Mouse (Mus musculus): ENCODE measurements around the gene Enpp7. TPM values are rescaled to one million over a fixed set of nuclear protein-coding genes. Genes with fewer than 3 reads are reported as not detected.

Gene Enpp7
- polyA plus RNA-seq, 1 experiment, result 0.10 TPM

GRCm38 (mm10) chr11:118995448-118995847 lies 7.5 kb downstream of the Enpp7 start:
- no peak for DNase-seq (ENCODE audit: extremely low spot score in 1 of 2, low spot score in 1 of 2)

DNA sequence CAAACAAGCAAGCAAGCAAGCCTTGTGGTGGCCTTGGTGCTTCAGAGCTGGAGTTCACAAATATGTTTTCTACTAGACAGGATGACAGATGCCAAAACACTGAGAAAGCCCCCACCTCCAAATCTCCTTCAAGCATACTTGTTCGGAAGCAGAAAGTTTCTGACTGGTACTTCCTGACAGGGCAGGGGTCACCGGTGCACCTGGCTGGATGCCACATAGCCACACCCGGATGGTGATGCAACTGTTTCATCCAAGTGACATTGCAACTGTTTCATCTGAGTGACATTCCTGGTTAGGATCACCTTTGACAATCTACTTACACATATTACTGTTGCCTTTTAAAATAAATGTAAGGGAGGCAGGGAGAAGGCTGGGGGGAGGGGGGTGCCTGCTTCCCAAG lies 9.2 kb downstream of the Enpp7 start:
- no peak for DNase-seq (ENCODE audit: extremely low spot score in 1 of 2, low spot score in 1 of 2)

DNA sequence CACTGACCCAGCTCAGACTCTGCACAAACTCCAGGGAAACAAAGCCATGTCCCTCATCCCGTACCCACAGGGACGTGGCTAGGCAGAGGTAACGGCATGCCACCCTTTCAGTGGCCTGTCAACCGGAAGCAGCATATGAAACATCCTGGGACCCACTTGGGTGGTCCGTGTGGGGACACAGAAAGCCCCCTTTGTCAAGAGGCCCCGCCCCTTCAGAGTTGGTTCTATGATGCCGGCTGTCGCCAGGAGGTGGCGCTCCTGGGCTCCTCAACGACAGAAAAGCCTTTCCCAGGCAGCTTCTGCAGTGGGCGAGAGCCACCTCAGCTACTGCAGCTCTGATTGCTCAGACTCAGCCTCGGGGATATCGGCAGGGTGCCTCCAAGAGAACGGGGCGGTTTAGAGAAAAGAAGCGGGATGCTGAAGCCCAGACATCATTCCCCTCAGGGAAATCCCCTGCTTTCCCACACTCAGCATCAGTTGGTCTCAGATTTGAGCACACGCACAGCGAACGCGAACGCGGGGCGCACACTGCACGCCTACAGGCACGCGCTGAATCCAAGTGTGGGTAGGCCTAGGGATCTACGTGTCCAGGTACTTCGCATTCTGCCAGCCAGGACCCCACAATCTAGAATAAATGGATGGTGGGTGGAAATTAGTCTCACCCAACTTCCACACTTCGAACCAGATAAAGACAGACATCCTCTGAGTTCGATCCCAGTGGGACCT lies 10.7 kb downstream of the Enpp7 start:
- DNase-seq (ENCODE audit: extremely low spot score in 1 of 2, low spot score in 1 of 2), result peak; percentile 65 to 93

GRCm38 (mm10) chr11:118999361-118999804 lies 11.4 kb downstream of the Enpp7 start:
- peak in 1 of 2 experiments; percentile 34 for DNase-seq (ENCODE audit: extremely low spot score in 1 of 2, low spot score in 1 of 2)

DNA sequence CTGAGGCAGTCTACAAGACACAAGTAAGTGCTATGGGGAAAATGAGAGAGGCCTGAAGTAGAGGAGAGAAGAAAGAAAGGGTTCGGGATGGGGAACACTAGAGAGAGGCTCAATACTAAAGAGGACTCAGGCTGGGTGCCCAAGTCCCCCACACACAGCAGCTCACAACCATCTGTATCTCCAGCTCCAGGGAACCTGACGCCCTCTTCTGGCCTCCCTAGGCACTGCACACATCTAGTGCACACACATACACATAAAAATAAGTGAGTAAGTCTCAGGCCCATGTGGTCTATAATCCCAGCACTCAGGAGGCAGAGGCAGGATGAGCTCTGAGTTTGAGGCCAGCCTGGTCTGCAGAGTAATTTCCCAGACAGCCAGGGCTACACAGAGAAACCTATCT lies 12.9 kb downstream of the Enpp7 start:
- no peak for DNase-seq (ENCODE audit: extremely low spot score in 1 of 2, low spot score in 1 of 2)

DNA sequence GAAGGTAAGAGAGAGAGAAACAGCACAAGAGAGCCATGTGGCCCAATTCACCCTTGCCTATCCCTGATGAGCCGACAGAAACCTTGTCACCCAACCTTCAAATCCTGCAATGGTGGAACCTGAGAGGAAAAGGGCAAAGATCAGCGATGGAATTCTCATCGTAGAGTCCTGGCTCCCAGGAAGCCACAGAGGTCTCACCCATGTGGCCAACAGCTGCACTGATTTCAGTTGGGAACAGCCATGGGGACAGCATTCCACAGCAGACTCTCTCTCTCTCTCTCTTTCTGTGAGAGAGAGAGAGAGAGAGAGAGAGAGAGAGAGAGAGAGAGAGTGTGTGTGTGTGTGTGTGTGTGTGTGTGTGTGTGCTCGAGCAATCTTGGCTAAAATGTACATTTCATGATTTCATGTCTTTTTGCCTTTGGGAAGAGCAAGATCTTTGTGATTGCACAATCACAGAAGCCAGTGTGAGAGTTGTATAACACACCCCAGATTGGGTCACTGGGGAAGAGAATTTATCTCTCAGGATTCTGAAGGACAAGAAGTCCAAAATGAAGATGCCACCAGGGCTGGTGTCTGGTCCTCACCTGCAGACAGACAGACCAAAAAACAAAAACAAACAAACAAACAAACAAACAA lies 13.6 kb downstream of the Enpp7 start:
- DNase-seq (ENCODE audit: extremely low spot score in 1 of 2, low spot score in 1 of 2), result no peak

DNA sequence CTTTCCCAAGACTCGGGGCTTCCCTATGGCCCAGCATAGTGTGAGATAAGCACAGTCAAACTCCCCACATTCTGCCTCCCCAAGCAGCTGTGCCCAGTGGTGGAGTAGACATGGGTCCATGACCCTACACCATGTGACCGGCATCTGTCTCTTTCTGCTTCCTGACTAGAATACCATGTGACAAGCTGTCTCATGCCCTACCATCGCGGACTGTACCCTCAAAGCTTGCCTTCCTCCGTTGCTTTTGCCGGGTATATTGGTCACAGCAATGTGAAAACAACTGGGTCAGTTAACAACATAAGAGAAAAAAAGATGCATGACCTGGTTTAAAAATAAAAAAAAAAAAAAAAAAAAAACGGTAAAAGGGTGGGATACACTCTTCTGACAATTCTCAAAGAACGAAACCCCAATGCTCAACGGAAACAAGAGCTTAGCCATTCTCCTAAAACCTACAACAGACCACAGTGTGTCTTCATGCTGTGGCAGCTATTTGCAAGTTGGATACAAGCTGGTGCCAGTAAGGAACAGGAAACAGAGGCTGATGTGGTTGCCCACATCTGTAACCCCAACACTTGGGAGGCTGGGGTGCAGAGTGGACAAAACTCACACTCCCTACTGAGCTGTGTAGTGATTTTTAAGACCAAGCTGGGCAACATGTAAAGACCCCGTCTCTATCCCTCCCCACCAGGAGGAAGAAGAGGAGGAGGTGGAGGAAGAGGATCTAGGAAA lies 17.7 kb downstream of the Enpp7 start:
- no peak for DNase-seq (ENCODE audit: extremely low spot score in 1 of 2, low spot score in 1 of 2)

GRCm38 (mm10) chr11:119006462-119006861 lies 18.5 kb downstream of the Enpp7 start:
- no peak for DNase-seq (ENCODE audit: extremely low spot score in 1 of 2, low spot score in 1 of 2)

- no peak for DNase-seq (ENCODE audit: extremely low spot score in 1 of 2, low spot score in 1 of 2)
These were observed 19.8 kb downstream of the Enpp7 start for GRCm38 (mm10) chr11:119007461-119008456.

- DNase-seq (ENCODE audit: extremely low spot score in 1 of 2, low spot score in 1 of 2), result no peak
These were observed 26.5 kb downstream of the Enpp7 start for GRCm38 (mm10) chr11:119014455-119014854.

GRCm38 (mm10) chr11:119017506-119017905 lies 29.5 kb downstream of the Enpp7 start:
- DNase-seq (ENCODE audit: extremely low spot score in 1 of 2, low spot score in 1 of 2), result no peak

DNA sequence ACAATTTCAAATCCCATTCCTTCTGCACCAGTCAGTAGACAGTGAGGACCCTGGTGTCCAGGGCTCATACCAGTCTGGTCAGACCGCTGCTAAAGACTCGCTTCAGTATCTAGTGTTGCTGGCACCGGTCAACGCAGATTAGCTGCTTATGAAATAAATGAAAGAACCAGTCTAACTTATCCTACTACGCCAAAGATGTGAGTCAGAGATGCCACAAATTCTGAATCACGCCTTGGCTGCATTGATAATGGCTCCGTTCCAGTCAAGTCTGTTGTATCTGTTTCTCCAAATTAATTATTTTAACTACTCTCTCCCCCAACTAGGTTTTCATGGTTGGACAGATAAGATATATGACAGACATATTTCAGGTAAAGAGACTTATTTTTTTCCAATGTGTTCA lies 33.2 kb downstream of the Enpp7 start:
- no peak for DNase-seq (ENCODE audit: extremely low spot score in 1 of 2, low spot score in 1 of 2)

DNA sequence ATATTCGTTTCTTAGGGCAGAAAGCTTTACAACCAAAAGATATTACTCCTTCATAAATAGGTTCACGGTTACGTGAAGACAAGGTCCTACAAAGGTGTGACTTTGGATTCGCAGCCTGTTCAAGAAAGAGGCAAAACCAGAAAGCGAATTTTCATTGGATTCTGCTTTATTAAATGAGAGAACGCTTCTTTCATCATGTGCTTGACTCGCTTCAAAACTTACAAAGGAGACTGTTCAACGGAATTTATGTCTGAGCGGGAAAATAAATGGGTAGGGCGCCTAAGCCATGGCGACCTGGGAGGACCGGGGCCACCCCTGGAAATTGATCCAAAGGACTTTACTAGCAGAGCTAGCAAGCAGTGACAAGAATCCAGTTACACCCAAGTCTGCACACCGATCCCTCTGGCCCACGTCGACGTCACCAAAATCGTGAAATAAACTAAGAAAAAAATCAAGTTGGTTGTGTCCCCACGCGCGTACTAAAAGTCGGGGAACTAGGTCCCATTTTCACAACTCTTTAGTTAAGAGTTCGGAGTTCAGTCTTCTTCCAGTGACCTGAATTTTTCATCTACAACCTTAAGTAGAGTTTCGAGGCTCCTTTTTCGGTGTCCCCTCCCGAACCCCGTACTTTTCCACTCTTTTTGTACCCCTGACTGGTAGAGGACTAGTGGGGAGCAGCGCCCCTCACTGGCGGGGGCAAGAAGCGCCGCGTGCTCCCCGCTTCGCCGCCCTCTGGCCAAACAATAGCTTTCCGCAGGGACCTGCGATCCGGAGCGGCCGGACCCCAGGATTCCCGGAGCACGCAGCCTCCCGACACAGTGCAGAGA lies 34.3 kb downstream of the Enpp7 start:
- no peak for DNase-seq (ENCODE audit: extremely low spot score in 1 of 2, low spot score in 1 of 2)

DNA sequence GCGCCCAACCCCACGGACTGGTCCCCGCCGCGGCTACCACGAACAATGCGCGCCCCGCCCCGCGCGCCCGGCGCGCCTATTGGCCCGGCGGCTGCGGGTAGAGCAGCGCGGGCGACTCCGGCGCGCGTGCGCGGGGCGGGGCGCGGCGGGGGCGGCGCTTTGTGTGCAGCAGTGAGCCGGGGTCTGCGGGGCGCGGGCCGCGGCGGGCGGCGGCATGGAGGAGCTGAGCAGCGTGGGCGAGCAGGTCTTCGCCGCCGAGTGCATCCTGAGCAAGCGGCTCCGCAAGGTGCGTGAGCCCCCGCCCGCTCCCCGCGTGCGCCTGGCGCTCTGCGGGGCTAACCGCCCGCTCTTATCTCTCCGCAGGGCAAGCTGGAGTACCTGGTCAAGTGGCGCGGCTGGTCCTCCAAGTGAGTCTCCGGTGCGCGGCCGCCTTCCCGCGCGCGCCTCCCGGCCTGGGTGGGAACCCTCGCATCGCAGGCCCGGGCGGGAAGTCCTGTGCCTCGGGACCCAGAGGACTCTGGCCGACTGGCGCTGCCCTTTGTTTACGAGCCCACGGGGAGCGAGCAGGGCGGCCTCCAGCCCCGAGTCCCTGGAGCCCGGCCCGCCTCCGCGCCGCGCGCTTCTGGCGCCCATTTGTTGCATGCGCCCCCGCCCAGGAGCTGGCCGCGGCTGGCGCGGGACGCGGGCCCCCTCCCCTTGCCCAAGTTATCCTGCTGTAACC lies 35.1 kb downstream of the Enpp7 start, which contains the start of gene Cbx2:
Gene Cbx2, plus strand, starts transcription at position 68 of the 721 bp plus-strand sequence.
- DNase-seq (ENCODE audit: extremely low spot score in 1 of 2, low spot score in 1 of 2), result peak in 1 of 2 experiments; percentile 82

DNA sequence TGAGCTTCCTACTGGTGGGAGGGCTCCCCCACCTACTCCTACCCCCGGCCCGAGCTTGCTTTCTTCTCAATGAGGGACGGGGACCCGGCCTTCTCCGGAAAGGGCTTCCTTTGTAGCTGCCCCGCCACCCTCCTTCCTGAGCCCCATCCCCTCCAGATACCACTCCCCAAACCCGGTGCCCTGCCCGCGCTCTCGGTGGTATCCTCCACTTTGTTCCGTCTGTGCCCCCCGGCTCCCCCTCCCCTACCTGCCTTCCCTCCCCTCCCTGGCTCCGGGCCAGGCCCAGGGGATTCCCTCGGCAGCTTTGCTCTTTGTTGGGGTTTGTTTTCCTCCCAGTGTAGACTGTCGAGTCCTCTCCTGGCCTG lies 35.6 kb downstream of the Enpp7 start:
- DNase-seq (ENCODE audit: extremely low spot score in 1 of 2, low spot score in 1 of 2), result no peak

- no peak for DNase-seq (ENCODE audit: extremely low spot score in 1 of 2, low spot score in 1 of 2)
These were observed 36.3 kb downstream of the Enpp7 start for GRCm38 (mm10) chr11:119024260-119024659.

- DNase-seq (ENCODE audit: extremely low spot score in 1 of 2, low spot score in 1 of 2), result no peak
These were observed 38.2 kb downstream of the Enpp7 start for GRCm38 (mm10) chr11:119026203-119026602.

GRCm38 (mm10) chr11:119033874-119034558 lies 46.0 kb downstream of the Enpp7 start:
- peak in 1 of 2 experiments; percentile 86 for DNase-seq (ENCODE audit: extremely low spot score in 1 of 2, low spot score in 1 of 2)

Measured in frontal cortex, adult 2 months (tissue).